ENCODE assay signal across 7 mouse cellular contexts in genomic region chr4:128806043-128806826, GRCm38 (mm10). TPM values are rescaled to one million over a fixed set of nuclear protein-coding genes. Genes with fewer than 3 reads are reported as not detected.
DNase-seq lines count a peak whose midpoint lies in the region; ATAC-seq and TF ChIP-seq lines count a peak whose summit lies in the region.

Gene Zfp362 (minus strand): TSS chr4:128806045.

- H3K79me2 ChIP-seq in macrophage (ENCODE audit: inconsistent target) = peaks cover 42% of the 10 kb centered on the region

- H3K9ac ChIP-seq in ES-Bruce4 (ENCODE audit: low read depth, poor library complexity, severe bottlenecking) = peak within 1 kb of the TSS; percentile 96
- H3K9ac ChIP-seq in embryonic facial prominence, embryonic 12.5 days = peak within 1 kb of the TSS; percentile 100
- peak within 1 kb of the TSS; percentile 96 for H3K9ac ChIP-seq in heart, embryonic 16.5 days (ENCODE audit: low read length)

- H3K27ac ChIP-seq in ES-Bruce4 (ENCODE audit: insufficient read depth, low read length) (no peak within 1 kb of the TSS), macrophage (peak within 1 kb of the TSS; percentile 67)
- H3K27ac ChIP-seq in embryonic facial prominence, embryonic 12.5 days = peak within 1 kb of the TSS; percentile 99
- H3K27ac ChIP-seq in heart, embryonic 16.5 days (ENCODE audit: low read length) = peak within 1 kb of the TSS; percentile 95

- no peak for TF ChIP-seq POLR2A in ES-Bruce4 (IDR thresholded peaks at IDR 0.05; ENCODE audit: insufficient read depth, low read length)

- H3K9me3 ChIP-seq in ES-Bruce4 (replicated peaks; ENCODE audit: control insufficient read depth, insufficient read depth, low read length, poor library complexity, severe bottlenecking) = no peaks in the 10 kb centered on the region
- no peaks in the 10 kb centered on the region for H3K9me3 ChIP-seq in embryonic facial prominence, embryonic 12.5 days
- no peaks in the 10 kb centered on the region for H3K9me3 ChIP-seq in heart, embryonic 16.5 days (replicated peaks; ENCODE audit: control insufficient read depth, low read length)

- 0 out of 2 replicates have a peak, but pooled peaks have one; percentile 3 for ATAC-seq in embryonic facial prominence, embryonic 12.5 days (ENCODE audit: insufficient number of reproducible peaks, insufficient read depth, low FRiP score, low TSS enrichment)
- ATAC-seq in heart, embryonic 16.5 days (replicated peaks; ENCODE audit: extremely low read depth, insufficient read depth, low FRiP score) = peak; percentile 50

- H3K36me3 ChIP-seq in ES-Bruce4 (ENCODE audit: control insufficient read depth, insufficient read depth, low read length, poor library complexity, severe bottlenecking) (no peaks in the 10 kb centered on the region), macrophage (ENCODE audit: inconsistent target) (no peaks in the 10 kb centered on the region)
- H3K36me3 ChIP-seq in embryonic facial prominence, embryonic 12.5 days = 0 out of 2 replicates have a peak, but pooled peaks cover 4% of the 10 kb centered on the region
- no peaks in the 10 kb centered on the region for H3K36me3 ChIP-seq in heart, embryonic 16.5 days (ENCODE audit: control insufficient read depth, insufficient read depth)

- under 1% methylated on average over 79 of the region's 111 CpGs for WGBS in embryonic facial prominence, embryonic 12.5 days
- under 1% methylated on average over 96 of the region's 111 CpGs for WGBS in heart, embryonic 16.5 days
- under 1% methylated on average over 76 of the region's 111 CpGs for WGBS in macrophage (ENCODE audit: missing documents)

- no peak for TF ChIP-seq CTCF in ES-Bruce4 (IDR thresholded peaks at IDR 0.05; ENCODE audit: low read depth, low read length)

- H3K27me3 ChIP-seq in ES-Bruce4 (ENCODE audit: control insufficient read depth, insufficient read depth, low read length, poor library complexity, severe bottlenecking) = peaks cover 2% of the 10 kb centered on the region; the same call in 1 of the 2 replicates
- no peaks in the 10 kb centered on the region for H3K27me3 ChIP-seq in embryonic facial prominence, embryonic 12.5 days
- no peaks in the 10 kb centered on the region for H3K27me3 ChIP-seq in heart, embryonic 16.5 days (ENCODE audit: control insufficient read depth, insufficient read depth, low read length)

- peak within 1 kb of the TSS; percentile 98 for H3K4me2 ChIP-seq in embryonic facial prominence, embryonic 12.5 days (replicated peaks)
- peak within 1 kb of the TSS; percentile 96 for H3K4me2 ChIP-seq in heart, embryonic 16.5 days (ENCODE audit: low read depth, low read length)

- peak within 1 kb of the TSS; percentile 87 for H3K4me3 ChIP-seq in ES-Bruce4 (ENCODE audit: low read depth, low read length)
- H3K4me3 ChIP-seq in embryonic facial prominence, embryonic 12.5 days = peak within 1 kb of the TSS; percentile 83
- H3K4me3 ChIP-seq in heart, embryonic 16.5 days (ENCODE audit: low read length) = peak within 1 kb of the TSS; percentile 76
- peak within 1 kb of the TSS; percentile 80 for H3K4me3 ChIP-seq in macrophage (ENCODE audit: inconsistent target)

- peak; percentile 54 to 58 for DNase-seq in adrenal gland, adult 18-20 months (ENCODE audit: low spot score in 2 of 2)
- DNase-seq in layer of hippocampus, postnatal 25 days (ENCODE audit: extremely low spot score in 1 of 2, low spot score in 1 of 2) = peak; percentile 27 to 30
- peak; percentile 15 for DNase-seq in spleen, adult 12 weeks (ENCODE audit: low spot score)

- TF ChIP-seq EP300 in ES-Bruce4 (IDR thresholded peaks at IDR 0.05; ENCODE audit: insufficient read depth, low read depth, low read length) = no peak

- no peaks in the 10 kb centered on the region for H3K4me1 ChIP-seq in ES-Bruce4 (ENCODE audit: control insufficient read depth, insufficient read depth, low read length)
- peaks cover 41% of the 10 kb centered on the region for H3K4me1 ChIP-seq in embryonic facial prominence, embryonic 12.5 days
- peaks cover 43% of the 10 kb centered on the region for H3K4me1 ChIP-seq in heart, embryonic 16.5 days (ENCODE audit: control insufficient read depth, insufficient read depth, low read length)

RNA-seq across cellular contexts. Expression of gene Zfp362, which starts in this region (rescaled TPM):
- 11.6 and 12.8 TPM in 2 replicates for polyA plus RNA-seq in ES-Bruce4 (2011; ENCODE audit: insufficient read depth, insufficient read length, low read depth, missing spikeins)
- 10 to 100 TPM; 16.0 to 17.5 TPM for total RNA-seq in adrenal gland, adult 18-20 months (2021)
- 52.3 and 55.7 TPM in 2 replicates for polyA plus RNA-seq in embryonic facial prominence, embryonic 12.5 days (2016; fragmentation: Nextera tagmentation; extraction: Ambion mirVana)
- polyA plus RNA-seq in heart, embryonic 16.5 days (2015; fragmentation: Nextera tagmentation; extraction: Ambion mirVana) = 17.2 and 18.2 TPM in 2 replicates
- total RNA-seq in layer of hippocampus, postnatal 25 days (2021) = 10 to 100 TPM; 24.7 to 33.8 TPM
- total RNA-seq in macrophage (2018; cell fraction: chromatin; rRNA removed) = 10 to 100 TPM in 14 of 26 experiments, 1 to 10 TPM in 12; 1.9 to 23.4 (median 10.7) TPM
- total RNA-seq in macrophage (2018; cell fraction: cytosol; rRNA removed) = 10 to 100 TPM in 25 of 26 experiments, 1 to 10 TPM in 1; 8.2 to 30.2 (median 19.3) TPM
- total RNA-seq in macrophage (2018; cell fraction: nucleus; rRNA removed) = 10 to 100 TPM in 15 of 26 experiments, 1 to 10 TPM in 11; 4.0 to 31.8 (median 12.7) TPM
- polyA plus RNA-seq in macrophage (2018) = 19.1 to 32.8 TPM (median 21.2 TPM) in 3 replicates
